Mouse (Mus musculus) CH12.LX (cell line): ENCODE measurements around the gene Mpp2.

Experiments used
- BHLHE40 ChIP-seq: IDR thresholded peaks from 2 replicates; pipeline ENCODE4 v1.6.1; 2011; ENCODE audit warnings: mild to moderate bottlenecking, low read depth, low read length, improper control_type of control experiment
- CTCF ChIP-seq, 2 experiments: IDR thresholded peaks in 1 of 2; conservative IDR thresholded peaks in 1 of 2; 2 replicates each; pipeline ENCODE4 v1.5.1; 2011 to 2012; ENCODE audit warnings: low read depth in 2 of 2, low read length in 2 of 2, improper control_type of control experiment in 1 of 2, inconsistent platforms in 1 of 2, mild to moderate bottlenecking in 1 of 2, moderate library complexity in 1 of 2
- EP300 ChIP-seq: IDR thresholded peaks from 2 replicates; pipeline ENCODE4 v1.6.1; 2011; ENCODE audit warnings: low read length, improper control_type of control experiment
- MAFK ChIP-seq: IDR thresholded peaks from 2 replicates; pipeline ENCODE4 v1.6.1; 2011; ENCODE audit warnings: low read length, improper control_type of control experiment; ENCODE audit not compliant: insufficient replicate concordance
- MEF2A ChIP-seq: IDR thresholded peaks from 2 replicates; pipeline ENCODE4 v1.6.1; 2014; ENCODE audit warnings: low read depth, mild to moderate bottlenecking, inconsistent platforms, low read length, improper control_type of control experiment, borderline replicate concordance
- NRF1 ChIP-seq: IDR thresholded peaks from 2 replicates; pipeline ENCODE4 v1.6.1; 2014; ENCODE audit warnings: low read depth, mild to moderate bottlenecking, inconsistent platforms, low read length, improper control_type of control experiment, moderate library complexity
- POLR2A ChIP-seq: IDR thresholded peaks from 2 replicates; pipeline ENCODE4 v1.6.1; 2011; ENCODE audit warnings: low read depth, mild to moderate bottlenecking, improper control_type of control experiment, low read length
- RAD21 ChIP-seq: IDR thresholded peaks from 2 replicates; pipeline ENCODE4 v1.6.1; 2011; ENCODE audit warnings: low read depth, mild to moderate bottlenecking, low read length, improper control_type of control experiment, moderate library complexity
- SIN3A ChIP-seq: IDR thresholded peaks from 2 replicates; pipeline ENCODE4 v1.6.1; 2012; ENCODE audit warnings: low read length, improper control_type of control experiment, inconsistent platforms
- SMC3 ChIP-seq: IDR thresholded peaks from 2 replicates; pipeline ENCODE4 v1.6.1; 2011; ENCODE audit warnings: low read depth, low read length, improper control_type of control experiment
- TCF12 ChIP-seq: IDR thresholded peaks from 2 replicates; pipeline ENCODE4 v1.6.1; 2014; ENCODE audit warnings: low read depth, mild to moderate bottlenecking, inconsistent platforms, low read length, improper control_type of control experiment
- USF1 ChIP-seq: IDR thresholded peaks from 2 replicates; pipeline ENCODE4 v1.6.1; 2014; ENCODE audit warnings: low read depth, mild to moderate bottlenecking, inconsistent platforms, low read length, improper control_type of control experiment
- ZKSCAN1 ChIP-seq: IDR thresholded peaks from 2 replicates; pipeline ENCODE4 v1.6.1; 2012; ENCODE audit warnings: low read depth, inconsistent platforms, low read length, improper control_type of control experiment, borderline replicate concordance

DNA sequence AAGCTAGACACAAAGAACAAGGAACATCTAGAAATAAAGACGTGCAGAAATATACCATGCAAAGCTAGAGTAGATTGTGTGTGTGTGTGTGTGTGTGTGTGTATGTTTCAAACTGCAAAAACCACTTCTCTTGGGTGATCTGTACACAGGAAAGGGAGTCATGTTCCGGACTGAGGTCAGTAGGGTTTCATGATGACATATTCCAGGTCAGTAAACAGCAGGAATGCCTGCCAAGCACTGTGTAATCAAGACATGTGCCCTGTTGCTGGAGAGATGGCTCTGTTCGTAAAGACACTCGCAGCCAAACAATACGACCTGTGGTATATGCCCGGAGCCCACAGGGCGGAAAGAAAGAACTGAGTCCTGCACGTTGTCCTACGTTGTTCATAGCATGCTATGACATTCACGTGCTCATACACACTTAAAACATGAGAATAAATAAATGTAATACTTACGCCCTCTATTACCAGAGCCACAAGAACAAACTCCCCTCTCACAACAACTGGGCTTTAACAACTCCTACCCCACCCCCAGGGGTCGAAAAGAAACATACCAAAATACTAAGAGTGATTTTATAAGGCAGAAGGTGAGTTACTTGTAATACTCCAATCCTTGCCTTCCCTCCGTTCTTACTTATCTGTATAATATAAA, 48.7 kb downstream of the Mpp2 start:
- TF ChIP-seq USF1 (no peak), POLR2A (no peak), SMC3 (no peak), EP300 (no peak), TCF12 (no peak), RAD21 (no peak), CTCF (conservative IDR thresholded peaks at IDR 0.05 in 1 of 2, IDR thresholded peaks at IDR 0.05 in 1 of 2; ENCODE audit: low read depth in 2 of 2, low read length in 2 of 2) (no peak), SIN3A (no peak), MAFK (no peak), MEF2A (no peak), NRF1 (no peak), BHLHE40 (no peak), ZKSCAN1 (no peak)
